Mouse (Mus musculus) C2C12 (cell line): ENCODE data around the gene Bglap2.

Source experiments
- CEBPB ChIP-seq: IDR thresholded peaks from one replicate; pipeline ENCODE4 v1.6.1; 2011; ENCODE audit warnings: low read depth, mild to moderate bottlenecking, control low read depth, moderate library complexity
- CTCF ChIP-seq: IDR thresholded peaks from one replicate; pipeline ENCODE4 v1.5.1; 2011; ENCODE audit not compliant: control insufficient read depth, insufficient read depth, insufficient read length
- FOSL1 ChIP-seq: IDR thresholded peaks from one replicate; pipeline ENCODE4 v1.8.0; 2011; ENCODE audit warnings: mild to moderate bottlenecking, low read length; ENCODE audit not compliant: poor library complexity, insufficient read depth, severe bottlenecking
- MAX ChIP-seq: IDR thresholded peaks from one replicate; pipeline ENCODE4 v1.6.1; 2011; ENCODE audit warnings: mild to moderate bottlenecking, control low read depth
- MYOD1 ChIP-seq: IDR thresholded peaks from one replicate; pipeline ENCODE4 v1.6.1; 2011; ENCODE audit warnings: low read depth; ENCODE audit not compliant: control insufficient read depth, insufficient read length
- MYOG ChIP-seq: IDR thresholded peaks from one replicate; pipeline ENCODE4 v1.6.1; 2011; ENCODE audit not compliant: control insufficient read depth, insufficient read length; ENCODE audit errors: extremely low read depth
- USF1 ChIP-seq: IDR thresholded peaks from one replicate; pipeline ENCODE4 v1.6.1; 2011; ENCODE audit warnings: low read depth, mild to moderate bottlenecking, control low read depth, moderate library complexity

GRCm38 (mm10) chr3:88408953-88409352 is 30.5 kb upstream of the Bglap2 start:
- no peak for TF ChIP-seq CTCF
- TF ChIP-seq MYOG, result no peak
- TF ChIP-seq USF1, result no peak
- no peak for TF ChIP-seq CEBPB
- TF ChIP-seq MYOD1, result no peak
- no peak for TF ChIP-seq MAX
- TF ChIP-seq FOSL1, result no peak
